Mouse (Mus musculus) urinary bladder, postnatal 10 days (tissue): Measurements from ENCODE around the gene Dlec1.
A peak's percentile ranks its signal among the peaks of the same experiment; 100 is the strongest.

Experiments
- DNase-seq: peaks from one replicate; pipeline ENCODE4 v3.0.0; 2022; ENCODE audit warnings: low spot score

Dlec1 gene

GRCm38 (mm10) chr9:119089437-119089836 is 12.8 kb upstream of the Dlec1 start:
- DNase-seq, result no peak

GRCm38 (mm10) chr9:119090462-119090861 is 11.8 kb upstream of the Dlec1 start:
- DNase-seq, result no peak

DNA sequence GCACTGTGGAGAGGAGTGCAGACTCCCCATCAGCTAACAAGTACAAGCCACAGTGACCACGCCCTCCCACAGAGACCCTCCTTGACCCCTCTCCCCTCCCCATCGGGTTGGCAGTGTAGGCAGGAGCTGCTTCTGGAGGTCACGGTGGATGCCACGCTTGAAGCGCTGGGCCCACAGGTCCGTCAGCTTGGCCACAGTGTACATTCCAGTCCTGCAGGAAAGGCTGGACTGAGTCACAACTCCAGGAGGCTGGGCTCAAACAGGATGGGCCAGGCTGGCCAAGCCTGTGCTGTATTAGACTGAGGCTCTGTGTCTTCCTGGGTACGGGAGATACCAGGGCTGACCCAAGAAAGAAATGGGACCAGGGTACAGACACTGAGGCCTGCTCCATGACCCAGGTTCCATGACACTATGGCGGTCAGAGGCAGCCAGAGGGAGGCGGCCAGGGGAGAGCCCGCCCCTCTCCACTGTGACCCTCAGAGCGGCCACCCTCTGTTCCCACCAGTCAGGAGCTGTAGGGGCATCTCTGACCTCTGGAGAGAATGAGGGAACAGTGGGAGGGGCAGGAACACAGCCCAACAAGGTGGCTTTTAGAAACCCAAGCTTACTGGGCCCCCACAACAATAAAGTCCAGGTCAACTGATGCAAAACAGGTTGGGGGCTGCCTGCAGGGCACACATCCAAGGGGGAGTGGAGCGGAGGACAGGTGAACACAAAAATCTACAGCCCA is 10.5 kb upstream of the Dlec1 start:
- no peak for DNase-seq

GRCm38 (mm10) chr9:119092473-119093418 is 9.5 kb upstream of the Dlec1 start:
- DNase-seq, result no peak

DNA sequence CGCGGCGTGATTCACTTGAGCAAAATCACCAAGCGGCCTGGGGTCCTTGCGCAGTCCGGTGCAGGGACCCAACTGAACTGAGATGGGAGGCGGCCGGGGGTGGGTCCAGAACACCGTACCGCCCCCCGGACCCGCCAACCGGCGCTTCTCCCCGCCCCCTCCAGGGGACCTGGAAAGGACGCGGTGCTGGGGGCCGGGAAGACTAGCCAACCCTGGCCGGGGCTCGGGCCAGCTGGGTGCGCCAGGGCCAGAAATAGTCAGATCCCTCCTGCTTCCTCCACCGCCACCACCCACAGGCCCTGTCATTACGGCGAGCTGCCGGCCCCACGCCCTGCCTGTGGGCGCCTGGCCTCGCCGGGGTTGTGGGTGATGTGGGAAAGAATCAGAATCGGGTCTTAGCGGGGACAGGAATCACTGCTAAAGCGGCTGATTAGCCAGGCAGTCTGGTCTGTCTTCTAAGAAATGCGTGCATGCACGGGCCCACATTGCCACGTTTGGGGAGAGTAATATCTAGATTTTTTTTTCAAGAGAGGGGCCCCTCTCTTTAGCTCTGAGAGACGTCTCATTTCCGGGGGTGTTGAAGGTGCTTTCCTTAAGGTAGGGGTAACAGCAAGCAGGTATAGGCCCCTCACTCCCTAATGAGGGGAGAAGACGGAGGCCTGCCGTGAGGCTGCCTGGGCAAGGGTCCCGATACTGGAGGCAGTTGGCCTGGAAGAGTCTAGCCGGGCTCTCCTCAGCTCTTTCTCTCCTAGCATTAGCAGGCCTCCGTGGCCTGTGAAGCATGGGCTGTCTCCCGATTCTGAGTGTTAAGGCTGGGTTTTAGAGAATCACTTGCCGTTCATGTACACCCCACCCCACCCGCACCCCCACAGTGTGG is 8.6 kb upstream of the Dlec1 start, which contains the start of gene Plcd1:
Gene Plcd1, minus strand, starts transcription at position 84 of the 877 bp plus-strand sequence.
- DNase-seq, result peak; percentile 53

DNA sequence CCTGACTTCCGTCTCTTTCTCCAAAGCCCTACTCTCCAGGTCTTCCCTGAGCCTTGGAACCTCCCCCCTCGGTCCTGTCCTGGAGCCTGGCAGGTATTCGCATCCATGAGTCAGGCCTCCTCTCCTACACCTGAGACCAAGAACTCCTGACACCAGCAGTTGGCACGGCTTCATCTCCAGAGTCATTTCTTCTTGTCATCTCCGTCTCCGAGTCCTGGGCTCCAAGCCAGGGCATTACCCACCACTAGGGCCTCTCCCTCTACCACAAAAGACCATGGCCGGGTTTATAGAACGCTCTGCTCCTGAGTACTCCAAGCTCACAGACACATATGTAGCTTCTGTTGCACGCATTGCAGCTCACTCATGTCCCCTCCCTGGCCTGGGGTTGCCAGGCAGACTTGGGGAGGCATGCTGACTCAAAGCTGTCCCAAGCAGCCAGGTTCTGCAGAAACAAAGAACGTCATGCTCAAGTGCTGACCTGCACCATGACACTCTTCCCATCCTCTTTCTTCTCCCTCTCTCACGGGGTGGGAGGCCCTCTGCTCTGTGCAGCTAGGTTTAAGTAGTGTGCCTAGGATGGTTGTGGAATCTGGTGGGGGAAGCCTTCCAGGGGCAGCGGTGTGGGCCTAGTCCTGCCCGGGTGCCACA is 7.7 kb upstream of the Dlec1 start:
- DNase-seq, result no peak

GRCm38 (mm10) chr9:119100177-119100898 is 1.9 kb upstream of the Dlec1 start:
- DNase-seq, result no peak

- DNase-seq, result no peak
Measured at GRCm38 (mm10) chr9:119102783-119103113, 470 bp downstream of the Dlec1 start.

GRCm38 (mm10) chr9:119107566-119107965 is 5.3 kb downstream of the Dlec1 start:
- DNase-seq, result no peak

GRCm38 (mm10) chr9:119109685-119110353 is 7.5 kb downstream of the Dlec1 start:
- DNase-seq, result no peak

DNA sequence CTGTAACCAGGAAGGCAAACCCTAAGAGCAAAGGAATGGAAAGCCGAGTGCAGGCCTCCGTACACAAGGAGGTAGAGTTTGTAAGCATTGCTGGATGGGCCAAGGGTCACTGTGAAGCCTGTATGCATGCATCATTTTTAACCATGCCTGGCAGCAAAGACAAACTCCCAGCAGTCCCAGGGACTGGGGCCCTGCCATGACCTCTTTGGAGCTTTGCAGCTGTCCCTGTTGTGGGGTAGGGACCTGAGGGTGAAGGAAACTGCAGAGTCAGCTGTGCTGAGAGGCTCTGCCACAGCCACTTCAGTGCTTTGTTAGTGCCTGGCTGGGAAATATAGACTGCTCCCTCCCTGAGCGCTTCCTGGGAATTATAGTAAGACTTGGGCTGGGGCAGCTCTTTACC is 8.4 kb downstream of the Dlec1 start:
- DNase-seq, result no peak

- no peak for DNase-seq
Measured at GRCm38 (mm10) chr9:119114911-119115310, 12.6 kb downstream of the Dlec1 start.

DNA sequence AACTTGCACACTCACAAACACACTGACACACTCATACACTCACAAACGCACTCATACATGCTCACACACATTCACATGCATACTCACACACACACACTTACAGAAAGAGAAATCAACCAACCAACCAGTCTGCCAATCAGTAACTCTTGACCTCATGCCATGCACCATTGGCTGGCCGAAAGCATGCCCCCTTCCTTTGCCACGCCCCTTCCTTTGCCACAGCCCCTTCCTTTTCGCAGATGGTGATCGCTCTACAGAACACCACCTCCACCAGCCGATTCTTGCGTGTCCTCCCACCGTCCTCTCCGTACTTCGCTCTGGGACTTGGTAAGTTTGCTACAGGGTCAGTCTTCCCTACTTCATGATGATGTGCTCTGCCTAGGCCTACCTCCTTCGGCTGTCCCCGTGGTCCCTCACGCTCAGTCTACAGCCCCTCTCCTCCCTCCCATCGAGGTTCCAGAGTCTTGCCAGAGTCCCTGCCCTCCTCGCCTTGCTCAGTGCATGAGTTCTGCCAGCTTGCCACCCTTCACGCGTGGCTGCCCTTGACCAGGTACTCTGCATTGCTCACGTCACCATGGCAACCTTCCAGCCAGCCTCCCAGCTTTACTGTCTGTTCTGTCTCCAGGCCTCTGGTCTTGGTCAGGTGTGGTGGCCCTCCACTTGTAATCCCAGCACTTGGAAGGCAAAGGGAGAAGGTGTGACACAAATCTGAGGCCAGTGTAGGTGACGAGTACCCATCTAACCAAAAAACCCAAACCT is 17.3 kb downstream of the Dlec1 start:
- no peak for DNase-seq

- no peak for DNase-seq
Measured at GRCm38 (mm10) chr9:119120168-119120560, 17.9 kb downstream of the Dlec1 start.

GRCm38 (mm10) chr9:119122596-119123369 is 20.5 kb downstream of the Dlec1 start:
- no peak for DNase-seq

- no peak for DNase-seq
Measured at GRCm38 (mm10) chr9:119128436-119129181, 26.3 kb downstream of the Dlec1 start.

DNA sequence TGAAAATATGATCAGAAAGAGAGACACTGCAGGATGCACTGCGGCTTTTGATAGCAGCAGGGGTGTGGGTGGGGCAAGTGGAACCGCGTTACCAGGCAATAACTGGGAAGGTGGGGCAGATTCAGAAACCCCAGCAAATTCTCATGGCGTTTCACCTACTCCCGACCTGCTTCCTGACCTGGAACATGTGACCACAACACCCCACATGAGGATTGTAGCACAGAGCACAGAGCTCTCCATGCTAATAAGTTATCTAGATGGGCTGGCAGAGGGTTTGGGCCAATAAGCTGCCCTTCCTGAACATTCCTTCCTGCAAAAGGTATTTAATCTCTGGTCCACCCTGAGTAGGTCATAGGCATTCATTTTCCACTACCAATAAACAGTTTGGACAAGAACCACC is 28.4 kb downstream of the Dlec1 start:
- no peak for DNase-seq

DNA sequence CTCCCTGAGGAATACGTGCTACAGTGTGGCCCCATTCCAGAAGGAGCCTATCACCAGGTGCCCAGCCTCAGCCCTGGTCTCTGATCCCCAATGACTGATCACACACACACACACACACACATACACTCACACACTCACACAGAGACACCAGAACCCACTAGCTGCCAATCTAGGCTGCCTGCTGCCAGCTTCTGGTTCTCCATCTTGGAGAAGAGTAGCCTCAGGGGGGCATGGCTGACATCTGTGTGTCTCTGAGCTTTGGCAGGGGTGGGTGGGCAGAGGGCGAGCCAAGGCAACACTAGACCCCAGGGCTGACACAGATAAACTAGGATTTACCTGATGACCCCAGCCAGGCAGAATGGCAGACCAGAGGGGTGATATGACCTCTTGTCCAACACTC is 36.6 kb downstream of the Dlec1 start:
- no peak for DNase-seq
